Mouse (Mus musculus) layer of hippocampus, adult 18-20 months (tissue): Measurements from ENCODE around the gene Tgm2. TPM values are rescaled to one million over a fixed set of nuclear protein-coding genes. Genes with fewer than 3 reads are reported as not detected.

Experiments used
- DNase-seq, 2 experiments: peaks; one replicate each; pipeline ENCODE4 v3.0.0; 2022; ENCODE audit warnings: low spot score in 2 of 2
- total RNA-seq, 2 experiments: library from RNA; stranded (reverse); gene quantifications; 2 replicates each; pipeline ENCODE4 v1.2.3; 2021

Gene Tgm2
- total RNA-seq, 2 experiments from 2014 or later: 11.0 to 11.1 TPM

GRCm38 (mm10) chr2:158116653-158117052 is 29.6 kb downstream of the Tgm2 start:
- DNase-seq: no peak

DNA sequence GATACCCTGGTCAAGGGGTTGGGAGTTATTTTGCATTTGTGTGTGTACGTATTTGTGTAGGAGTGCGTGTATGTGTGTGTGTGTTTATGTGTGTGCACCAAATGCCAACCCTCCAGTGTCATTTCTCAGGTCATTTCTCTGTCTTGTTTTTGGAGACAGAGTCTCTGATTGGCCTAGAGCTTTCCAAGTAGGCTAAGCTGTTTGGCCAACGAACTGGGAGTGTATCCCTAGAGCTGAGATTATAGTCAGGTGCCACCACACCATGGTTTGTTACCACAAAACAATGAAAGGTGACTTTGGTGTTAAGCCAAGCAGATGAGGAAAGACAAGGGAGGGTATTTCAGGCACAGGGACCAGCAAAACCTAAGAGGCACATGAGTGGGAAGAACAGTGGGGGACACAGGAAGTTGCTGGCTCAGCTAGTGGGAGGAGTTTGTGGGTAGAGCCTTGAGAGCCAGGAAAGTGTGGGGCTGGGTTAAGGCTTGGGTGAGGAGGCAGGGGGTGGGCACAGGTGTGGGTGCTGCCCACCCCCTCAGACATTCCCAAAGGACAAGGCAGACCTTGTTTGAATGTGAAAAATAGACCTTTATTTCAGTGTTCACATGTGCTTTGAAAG is 30.3 kb downstream of the Tgm2 start:
- no peak for DNase-seq

DNA sequence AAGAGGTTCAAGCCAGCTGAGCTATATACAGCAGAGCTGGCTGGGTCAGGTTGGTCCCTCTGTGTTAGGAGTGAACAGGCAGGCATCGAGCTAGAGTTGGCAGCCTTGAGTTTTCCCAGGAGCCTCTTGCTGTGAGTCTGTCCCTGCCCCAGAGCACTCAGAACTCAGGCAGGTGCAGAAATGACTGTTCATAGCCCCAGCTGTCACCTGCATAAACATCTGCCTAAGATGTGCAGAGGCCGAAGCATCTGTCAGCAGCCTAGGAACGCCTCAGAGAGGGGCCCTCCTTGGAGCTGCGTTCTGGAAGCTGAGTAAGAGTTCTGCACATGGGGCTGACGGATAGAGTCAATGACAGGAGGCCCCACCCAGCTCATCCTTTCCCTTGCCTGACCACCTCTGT is 31.3 kb downstream of the Tgm2 start:
- no peak for DNase-seq

GRCm38 (mm10) chr2:158113591-158114257 is 32.5 kb downstream of the Tgm2 start:
- DNase-seq: no peak

- no peak for DNase-seq
Observed at GRCm38 (mm10) chr2:158109516-158109915, 36.7 kb downstream of the Tgm2 start.

GRCm38 (mm10) chr2:158106947-158107587 is 39.2 kb downstream of the Tgm2 start:
- DNase-seq: peak in 1 of 2 experiments; percentile 34

DNA sequence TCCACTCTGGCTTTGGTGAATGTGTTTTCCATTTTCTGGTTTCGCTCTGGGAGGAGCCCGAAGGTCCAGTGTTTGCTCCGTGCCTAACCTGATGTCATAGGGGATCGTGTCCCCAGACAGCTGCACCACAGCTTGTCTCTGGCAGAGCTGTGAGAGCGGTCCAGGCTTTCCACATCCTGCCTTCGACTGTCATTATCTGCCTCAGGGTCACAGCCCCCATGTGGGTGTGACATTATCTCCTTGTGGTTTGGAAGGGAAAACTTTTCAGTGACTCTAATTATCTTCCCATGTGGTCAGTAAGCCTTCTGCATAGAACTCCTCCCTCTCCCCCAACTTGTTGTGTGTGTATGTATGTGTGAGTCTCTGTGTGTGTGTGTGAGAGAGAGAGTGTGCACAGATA is 40.6 kb downstream of the Tgm2 start:
- DNase-seq: no peak

DNA sequence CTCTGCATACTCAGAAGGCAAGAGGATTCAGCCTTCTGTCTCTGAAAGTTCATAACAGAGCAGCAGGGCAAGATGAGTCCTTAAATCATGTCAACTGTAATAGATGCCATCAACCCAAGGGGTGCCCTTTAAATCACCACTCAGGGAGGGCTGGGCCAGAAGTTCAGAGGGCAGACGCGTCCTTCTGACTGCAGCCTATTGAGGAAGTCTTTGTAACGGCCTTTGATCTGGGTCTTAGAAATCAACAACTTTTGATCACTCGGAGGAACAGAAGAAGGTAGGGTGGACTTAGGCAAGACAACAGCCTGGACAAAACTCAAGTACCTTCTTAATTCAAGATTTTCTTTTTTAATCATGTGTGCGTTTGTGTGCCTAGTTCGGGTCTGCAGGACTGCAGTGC is 41.3 kb downstream of the Tgm2 start:
- DNase-seq: no peak

DNA sequence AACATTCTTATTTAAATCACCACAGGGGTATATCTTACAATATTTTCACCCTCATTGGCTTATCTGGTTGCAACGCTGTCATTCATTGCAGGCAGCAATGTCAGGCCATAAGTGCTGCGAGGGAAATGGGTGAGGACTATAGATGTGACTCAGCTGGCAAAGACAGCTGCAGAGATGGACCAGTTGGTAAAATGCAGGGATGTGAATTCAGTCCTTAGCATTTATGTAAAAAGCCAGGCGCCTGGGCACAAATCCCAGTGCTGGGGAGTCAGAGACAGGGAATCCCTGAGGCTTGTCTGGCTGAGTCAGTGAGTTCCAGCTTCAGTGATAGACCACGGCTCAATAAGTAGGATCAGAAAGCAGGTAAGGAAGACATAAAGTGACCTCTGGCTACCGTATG is 44.5 kb downstream of the Tgm2 start:
- peak in 1 of 2 experiments; percentile 15 for DNase-seq

DNA sequence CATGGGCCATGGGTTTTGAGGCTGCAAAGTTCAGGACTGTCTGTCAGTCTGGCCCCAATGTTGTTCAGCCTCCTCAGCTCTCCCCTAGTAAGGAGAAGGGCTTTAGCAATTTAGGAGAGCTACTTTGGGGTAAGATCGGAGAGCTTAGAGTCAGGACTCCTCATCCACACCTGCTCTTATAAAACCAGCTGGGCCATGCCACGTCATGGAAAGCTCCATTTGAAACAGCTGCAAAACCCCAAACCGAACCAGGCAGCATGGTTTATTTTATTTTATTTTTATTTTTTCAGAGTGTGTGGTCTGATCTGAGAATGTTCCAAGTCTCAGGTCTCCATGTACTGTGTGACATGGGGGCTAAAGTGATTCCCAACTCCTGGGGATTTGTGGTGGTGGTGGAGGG is 46.7 kb downstream of the Tgm2 start:
- no peak for DNase-seq

DNA sequence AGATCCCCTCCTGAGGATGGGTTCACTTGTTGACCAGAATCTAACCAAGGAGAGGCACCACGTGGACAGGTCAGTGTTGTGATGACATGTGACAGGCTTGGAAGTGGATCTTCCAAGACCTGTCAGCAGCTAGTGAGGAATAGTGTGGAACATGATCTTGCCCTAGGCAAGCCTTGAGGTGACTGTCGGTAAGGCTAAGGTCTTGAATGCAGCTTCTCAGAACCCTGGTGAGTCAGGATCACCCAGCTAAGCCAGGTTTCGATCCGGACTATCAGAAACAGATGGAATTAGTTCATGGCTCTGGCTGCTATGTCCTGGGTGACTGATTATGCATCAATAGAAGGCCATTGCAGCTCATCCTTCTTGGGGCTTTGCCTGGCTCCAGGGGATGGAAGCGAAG is 47.5 kb downstream of the Tgm2 start:
- no peak for DNase-seq

DNA sequence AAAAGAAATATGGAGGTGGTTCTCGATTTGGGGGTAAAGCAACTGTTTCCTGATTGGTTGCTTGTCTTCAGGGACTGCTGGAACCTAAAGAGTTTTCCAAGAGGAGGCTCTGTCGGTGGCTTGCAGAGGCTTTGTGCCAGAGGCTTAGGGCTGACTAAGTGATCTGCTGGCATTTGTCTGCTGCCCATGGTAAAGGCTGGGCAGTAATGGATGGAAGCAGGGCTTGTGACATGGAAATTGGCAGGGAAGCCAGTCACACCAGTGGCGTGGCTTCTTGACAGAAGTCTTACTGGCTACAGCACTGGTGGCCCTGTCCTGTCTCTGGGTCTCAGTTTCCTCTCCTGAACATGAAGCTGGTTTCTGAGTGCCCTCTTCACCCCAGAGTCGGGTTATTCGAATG is 49.2 kb downstream of the Tgm2 start:
- no peak for DNase-seq

GRCm38 (mm10) chr2:158094846-158095245 is 51.4 kb downstream of the Tgm2 start:
- DNase-seq: no peak

GRCm38 (mm10) chr2:158094300-158094699 is 51.9 kb downstream of the Tgm2 start:
- no peak for DNase-seq

- no peak for DNase-seq
Observed at GRCm38 (mm10) chr2:158093345-158093744, 52.9 kb downstream of the Tgm2 start.

DNA sequence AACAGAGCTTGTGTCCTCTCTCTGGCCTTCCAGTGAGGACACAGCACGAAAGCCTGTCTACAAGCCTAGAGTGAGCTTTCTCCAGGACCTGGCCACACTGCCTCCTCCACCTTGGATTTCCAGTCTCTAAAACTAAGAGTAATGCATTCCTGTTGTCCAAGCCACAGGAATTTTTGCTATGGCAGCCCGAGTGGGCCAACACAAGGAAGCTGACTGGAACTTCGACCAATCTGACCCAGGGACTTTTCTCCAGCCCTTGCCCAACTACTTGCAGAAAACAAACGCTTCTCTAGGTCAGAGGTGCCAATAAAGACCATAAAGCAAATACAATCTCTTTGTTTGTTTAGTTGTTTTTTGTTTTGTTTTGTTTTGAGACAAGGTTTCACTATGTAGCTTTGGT is 56.1 kb downstream of the Tgm2 start:
- DNase-seq: no peak

- no peak for DNase-seq
Observed at GRCm38 (mm10) chr2:158084486-158084885, 61.8 kb downstream of the Tgm2 start.

- no peak for DNase-seq
Observed at GRCm38 (mm10) chr2:158080622-158081241, 65.5 kb downstream of the Tgm2 start.

- no peak for DNase-seq
Observed at GRCm38 (mm10) chr2:158079843-158080395, 66.3 kb downstream of the Tgm2 start.

DNA sequence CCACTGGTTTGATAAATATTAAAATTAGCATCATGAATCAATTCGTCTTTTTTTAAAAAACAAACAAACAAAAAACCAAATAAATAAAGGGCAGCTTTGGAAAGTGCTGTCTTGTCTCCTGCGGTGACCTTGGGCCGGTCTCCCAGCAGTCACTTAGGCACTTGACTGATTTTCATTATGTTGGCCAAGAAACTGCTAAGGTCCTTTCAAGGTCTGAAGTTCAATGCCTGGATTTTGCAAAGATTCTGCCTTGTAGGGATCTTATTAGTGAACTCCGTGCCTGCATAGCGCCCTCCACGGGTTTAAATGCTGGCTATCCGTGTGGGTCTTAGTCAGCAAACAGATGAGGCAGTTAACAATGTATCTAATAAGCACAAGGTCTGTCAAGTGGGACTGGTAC is 67.3 kb downstream of the Tgm2 start:
- DNase-seq: no peak

DNA sequence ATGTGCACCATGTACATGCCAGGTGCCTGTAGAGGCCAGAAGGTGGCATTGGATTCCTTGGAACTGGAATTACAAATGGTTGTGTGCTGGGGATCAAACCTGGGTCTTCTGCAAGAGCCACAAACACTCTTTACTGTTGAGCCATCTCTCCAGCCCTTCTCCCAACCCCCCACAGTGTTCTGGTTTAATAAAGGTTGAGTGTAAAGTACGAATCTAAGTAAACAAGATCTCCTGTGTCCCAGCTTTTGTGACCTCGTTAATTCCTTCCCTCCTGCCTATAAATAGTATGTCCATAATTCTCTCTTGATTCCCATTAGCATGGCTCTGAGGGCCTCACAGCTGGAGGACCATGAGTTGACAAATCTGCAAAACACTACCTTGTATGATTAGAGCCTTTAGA is 68.3 kb downstream of the Tgm2 start:
- no peak for DNase-seq

- DNase-seq: no peak
Observed at GRCm38 (mm10) chr2:158076690-158077089, 69.5 kb downstream of the Tgm2 start.
